ENCODE assay signal across 2 mouse cellular contexts in the genomic region with DNA sequence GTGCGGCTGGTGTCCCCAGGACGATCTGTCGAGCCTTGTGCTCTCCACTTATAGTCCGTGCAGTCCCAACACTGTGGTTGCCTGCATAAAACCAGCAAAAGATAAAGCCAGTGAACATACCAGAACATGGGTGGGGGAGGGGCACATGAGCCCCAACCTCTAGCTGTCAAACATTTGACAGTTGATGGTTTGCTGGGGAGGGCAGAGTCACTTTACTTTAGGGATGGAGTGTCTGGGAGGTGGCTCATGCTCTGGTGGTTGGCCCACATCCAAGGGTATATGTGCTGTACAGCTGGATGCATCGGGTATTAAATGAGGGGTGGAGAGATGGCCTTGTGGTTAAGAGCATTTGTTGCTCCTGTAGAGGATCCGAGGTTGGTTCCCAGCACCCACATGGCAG.
TF ChIP-seq lines count a peak whose summit lies in the region.

No protein-coding gene starts in this region.

TF ChIP-seq in CH12.LX, 34 proteins besides CTCF, POLR2A, EP300 and RAD21 (continued from another document):
- no peak for TF ChIP-seq POLR2AphosphoS2 (IDR thresholded peaks at IDR 0.05; ENCODE audit: low read depth, low read length)
- TF ChIP-seq SMC3 (IDR thresholded peaks at IDR 0.05; ENCODE audit: low read depth, low read length): no peak
- TF ChIP-seq PAX5 (IDR thresholded peaks at IDR 0.05; ENCODE audit: low read length): no peak
- TF ChIP-seq USF1 (IDR thresholded peaks at IDR 0.05; ENCODE audit: low read depth, low read length): no peak

TF ChIP-seq in MEL, 35 proteins besides CTCF, POLR2A, EP300 and RAD21 (continued from another document):
- TF ChIP-seq GABPA (IDR thresholded peaks at IDR 0.05; ENCODE audit: low read depth, low read length) (no peak), USF1 (IDR thresholded peaks at IDR 0.05; ENCODE audit: low read depth, low read length) (no peak), NRF1 (IDR thresholded peaks at IDR 0.05; ENCODE audit: insufficient read depth, low read depth, low read length, poor library complexity, severe bottlenecking) (no peak), ZNF384 (IDR thresholded peaks at IDR 0.05; ENCODE audit: low read depth, low read length) (no peak), MYC (IDR thresholded peaks at IDR 0.05; ENCODE audit: low read depth, low read length) (0 out of 2 replicates have a peak, but pooled peaks have one; percentile 36), GATA1 (IDR thresholded peaks at IDR 0.05; ENCODE audit: low read depth, low read length) (no peak), MEF2A (IDR thresholded peaks at IDR 0.05; ENCODE audit: extremely low read depth, insufficient replicate concordance, low read depth, low read length, poor library complexity, severe bottlenecking) (no peak), JUND (IDR thresholded peaks at IDR 0.05; ENCODE audit: low read depth, low read length) (no peak), HCFC1 (IDR thresholded peaks at IDR 0.05; ENCODE audit: low read depth, low read length) (no peak), SIN3A (IDR thresholded peaks at IDR 0.05; ENCODE audit: low read length) (peak; percentile 74), BHLHE40 (IDR thresholded peaks at IDR 0.05; ENCODE audit: borderline replicate concordance, low read depth, low read length) (peak; percentile 24; the same call in 1 of the 2 replicates), MYB (IDR thresholded peaks at IDR 0.05; ENCODE audit: low read depth, low read length) (peak; percentile 17; the same call in 1 of the 2 replicates), MXI1 (IDR thresholded peaks at IDR 0.05; ENCODE audit: low read depth, low read length) (peak; percentile 50), TAL1 (IDR thresholded peaks at IDR 0.05; ENCODE audit: low read length) (no peak), E2F4 (IDR thresholded peaks at IDR 0.05; ENCODE audit: borderline replicate concordance, low read depth, low read length) (no peak), RCOR1 (IDR thresholded peaks at IDR 0.05; ENCODE audit: low read depth, low read length) (no peak), ETS1 (IDR thresholded peaks at IDR 0.05; ENCODE audit: low read depth, low read length) (peak; percentile 67), CHD1 (IDR thresholded peaks at IDR 0.05; ENCODE audit: low read depth, low read length) (no peak), KAT2A (conservative IDR thresholded peaks at IDR 0.05; ENCODE audit: low read depth, low read length) (no peak), TBP (IDR thresholded peaks at IDR 0.05; ENCODE audit: low read depth, low read length) (no peak), UBTF (IDR thresholded peaks at IDR 0.05; ENCODE audit: borderline replicate concordance, insufficient read depth, low read depth, low read length) (no peak), TCF12 (IDR thresholded peaks at IDR 0.05; ENCODE audit: low read depth, low read length) (no peak), SMC3 (IDR thresholded peaks at IDR 0.05; ENCODE audit: low read depth, low read length) (no peak)
TF ChIP-seq in MEL: peak in this region for 7.
